Mouse (Mus musculus): ENCODE measurements around the gene Scd4. TPM values are rescaled to one million over a fixed set of nuclear protein-coding genes. Genes with fewer than 3 reads are reported as not detected.
A peak's percentile ranks its signal among the peaks of the same experiment; 100 is the strongest.
"Not testable (repeated sequence)": the region's sequence is repeated elsewhere in the genome, so short reads cannot be mapped to it uniquely, and the experiment has no call there.

Gene Scd4
- total RNA-seq, 1 experiment from 2014 or later = 2.9 TPM

DNA sequence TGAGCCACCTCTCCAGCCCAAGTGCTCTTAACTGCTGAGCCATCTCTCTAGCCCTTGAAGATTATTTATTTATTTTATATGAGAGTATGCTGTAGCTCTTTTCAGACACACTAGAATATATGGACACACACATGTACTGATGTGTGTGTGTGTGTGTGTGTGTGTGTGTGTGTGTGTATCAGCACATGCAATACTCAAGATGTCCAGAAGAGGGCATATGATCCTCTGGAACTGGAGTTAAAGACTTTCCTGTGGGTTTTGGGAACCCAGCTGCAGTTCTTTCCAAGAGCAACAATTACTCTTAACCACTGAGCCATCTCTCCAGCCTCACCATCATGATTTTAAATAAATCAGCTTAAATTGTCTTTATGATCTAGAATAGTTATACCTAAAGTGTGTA lies 14.3 kb upstream of the Scd4 start:
- no peak for DNase-seq

DNA sequence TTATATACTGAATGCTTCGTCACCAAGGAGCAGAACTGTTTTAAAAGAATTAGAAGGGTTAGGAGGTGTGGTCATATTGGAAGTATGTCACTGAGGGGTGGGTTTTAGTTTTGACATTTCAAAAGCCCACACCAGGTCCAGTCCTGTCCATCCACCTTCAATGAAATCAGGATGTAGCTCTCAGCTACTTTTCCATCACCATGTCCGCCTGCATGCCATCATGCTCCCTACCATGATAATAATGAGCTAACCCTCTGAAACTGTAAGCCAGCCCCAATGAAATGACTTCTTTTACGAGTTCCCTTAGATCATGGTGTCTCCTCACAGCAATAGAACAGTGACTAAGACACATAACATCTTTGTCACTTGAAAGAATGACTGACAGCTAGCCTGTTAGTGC lies 12.6 kb upstream of the Scd4 start:
- DNase-seq = no peak

DNA sequence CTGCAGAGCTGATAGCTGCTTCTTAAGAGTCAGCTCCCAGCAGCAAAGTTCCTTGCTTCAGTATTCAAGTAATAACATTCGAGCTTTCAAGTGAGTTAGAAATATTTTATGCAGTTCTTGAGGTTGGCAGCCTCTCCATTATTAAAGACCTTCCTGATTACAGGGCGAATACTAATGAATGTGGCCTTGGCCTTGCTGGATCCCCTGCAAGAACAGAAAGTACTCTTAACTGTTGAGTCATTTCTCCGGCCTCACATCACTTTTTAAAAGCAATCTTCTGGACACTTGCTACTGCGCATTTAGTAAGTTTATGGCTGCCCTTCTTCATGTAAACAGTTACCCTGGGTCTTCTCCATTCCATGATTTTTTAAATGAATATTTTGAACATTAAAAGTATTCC lies 11.7 kb upstream of the Scd4 start:
- DNase-seq = peak; percentile 66

DNA sequence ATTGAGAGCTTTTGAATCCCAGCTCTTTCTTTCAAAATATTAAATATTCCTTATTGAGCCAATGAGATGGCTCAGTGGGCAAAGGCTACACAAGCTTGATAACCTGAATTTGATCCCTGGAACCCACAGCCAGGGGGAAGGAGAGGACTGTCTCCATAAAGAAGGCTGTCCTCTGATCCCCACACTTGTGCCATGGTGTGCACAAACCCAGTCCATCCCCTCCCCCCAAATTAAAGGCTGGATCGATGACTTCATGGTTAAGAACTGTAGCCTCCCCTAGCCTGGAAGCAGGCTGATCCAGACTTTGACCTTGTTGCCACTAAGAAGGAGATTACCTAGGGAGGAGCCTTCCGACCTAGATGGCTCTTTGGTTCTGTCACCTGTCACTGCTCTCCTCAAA lies 11.3 kb upstream of the Scd4 start:
- no peak for DNase-seq

DNA sequence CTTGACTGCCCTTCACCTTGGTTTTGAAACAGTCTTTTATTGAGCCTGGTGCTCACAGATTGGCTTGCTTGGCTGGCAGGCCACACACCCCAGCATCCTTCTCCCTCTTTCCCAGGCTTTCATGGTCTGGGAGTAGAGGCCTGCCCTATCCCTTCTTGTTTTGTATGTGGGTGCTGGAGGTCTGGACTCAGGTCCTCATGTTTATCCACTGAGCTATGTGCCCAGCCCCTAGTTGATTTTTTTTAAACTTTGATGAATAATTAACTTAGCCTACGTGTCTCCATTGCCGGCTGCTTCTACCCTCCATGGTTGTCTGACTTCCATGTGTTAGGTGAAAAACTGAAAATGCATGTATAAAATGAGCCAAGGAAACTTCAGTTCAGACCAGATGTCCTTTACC lies 3.3 kb upstream of the Scd4 start:
- DNase-seq = no peak

DNA sequence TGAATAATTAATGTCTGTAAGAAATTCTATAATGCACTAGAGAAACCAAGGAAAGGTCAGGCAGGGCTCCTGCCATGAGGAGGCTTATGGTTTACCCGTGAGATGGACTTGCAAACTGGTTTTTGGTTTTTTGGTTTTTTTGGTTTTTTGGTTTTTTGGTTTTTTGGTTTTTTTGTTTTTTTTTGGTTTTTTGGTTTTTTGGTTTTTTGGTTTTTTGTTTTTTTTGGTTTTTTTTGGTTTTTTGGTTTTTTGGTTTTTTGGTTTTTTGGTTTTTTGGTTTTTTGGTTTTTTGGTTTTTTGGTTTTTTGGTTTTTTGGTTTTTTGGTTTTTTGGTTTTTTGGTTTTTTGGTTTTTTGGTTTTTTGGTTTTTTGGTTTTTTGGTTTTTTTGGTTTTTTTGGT lies 1.8 kb upstream of the Scd4 start:
- not testable (repeated sequence) for DNase-seq

DNA sequence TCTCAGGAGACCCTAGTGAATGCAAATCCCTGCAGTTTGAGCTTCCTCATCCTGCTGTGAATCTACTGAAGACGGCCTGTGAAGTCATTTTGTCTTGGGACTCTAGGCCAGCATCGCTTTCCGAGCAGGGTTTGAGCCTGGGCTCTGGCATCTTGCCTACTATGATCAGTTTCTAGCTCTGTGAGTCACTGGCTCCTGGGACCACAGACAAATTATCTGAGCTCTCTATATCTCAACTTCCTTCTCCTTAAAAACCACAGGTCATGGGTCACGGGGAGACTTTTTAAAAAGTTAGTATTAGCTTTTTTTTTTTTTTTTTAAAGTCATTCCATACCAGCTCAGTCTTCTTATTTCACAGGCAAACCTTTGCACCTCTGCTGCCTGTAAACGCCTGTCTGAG lies 981 bp upstream of the Scd4 start:
- DNase-seq = peak; percentile 30

DNA sequence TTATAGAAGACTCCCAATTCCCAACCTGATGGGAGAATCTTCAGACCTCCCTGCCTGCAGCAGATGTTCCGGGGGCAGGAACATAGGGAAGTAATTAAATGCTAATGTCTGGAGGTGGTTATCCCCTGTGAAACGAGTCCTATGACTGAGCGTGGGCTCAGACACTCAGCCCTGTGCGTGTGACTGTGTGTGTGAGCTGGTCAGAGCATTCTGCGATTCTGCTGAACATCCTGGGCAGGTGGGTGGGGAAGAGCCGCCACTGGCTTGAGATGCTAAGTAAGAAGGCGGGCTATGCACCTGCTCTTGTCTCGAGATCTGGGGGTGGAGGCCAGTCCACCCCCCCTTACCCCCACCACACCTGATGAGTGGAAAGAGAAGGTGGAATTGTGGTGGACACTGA lies 566 bp upstream of the Scd4 start:
- DNase-seq = no peak

DNA sequence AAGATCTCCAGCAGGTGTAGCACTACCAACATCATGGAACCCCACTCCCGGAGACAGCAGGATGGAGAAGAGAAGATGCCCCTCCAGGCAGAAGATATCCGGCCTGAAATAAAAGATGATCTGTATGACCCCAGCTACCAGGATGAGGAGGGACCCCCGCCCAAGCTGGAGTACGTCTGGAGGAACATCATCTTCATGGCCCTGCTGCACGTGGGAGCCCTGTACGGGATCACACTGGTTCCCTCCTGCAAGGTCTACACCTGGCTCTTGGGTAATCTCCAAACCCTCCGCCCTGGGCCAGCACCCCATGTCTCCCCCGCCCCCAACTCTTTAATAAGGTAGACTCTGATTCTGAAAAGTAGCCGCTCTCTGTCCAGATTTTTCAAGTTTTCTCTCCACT lies 1.1 kb downstream of the Scd4 start:
- DNase-seq = no peak

DNA sequence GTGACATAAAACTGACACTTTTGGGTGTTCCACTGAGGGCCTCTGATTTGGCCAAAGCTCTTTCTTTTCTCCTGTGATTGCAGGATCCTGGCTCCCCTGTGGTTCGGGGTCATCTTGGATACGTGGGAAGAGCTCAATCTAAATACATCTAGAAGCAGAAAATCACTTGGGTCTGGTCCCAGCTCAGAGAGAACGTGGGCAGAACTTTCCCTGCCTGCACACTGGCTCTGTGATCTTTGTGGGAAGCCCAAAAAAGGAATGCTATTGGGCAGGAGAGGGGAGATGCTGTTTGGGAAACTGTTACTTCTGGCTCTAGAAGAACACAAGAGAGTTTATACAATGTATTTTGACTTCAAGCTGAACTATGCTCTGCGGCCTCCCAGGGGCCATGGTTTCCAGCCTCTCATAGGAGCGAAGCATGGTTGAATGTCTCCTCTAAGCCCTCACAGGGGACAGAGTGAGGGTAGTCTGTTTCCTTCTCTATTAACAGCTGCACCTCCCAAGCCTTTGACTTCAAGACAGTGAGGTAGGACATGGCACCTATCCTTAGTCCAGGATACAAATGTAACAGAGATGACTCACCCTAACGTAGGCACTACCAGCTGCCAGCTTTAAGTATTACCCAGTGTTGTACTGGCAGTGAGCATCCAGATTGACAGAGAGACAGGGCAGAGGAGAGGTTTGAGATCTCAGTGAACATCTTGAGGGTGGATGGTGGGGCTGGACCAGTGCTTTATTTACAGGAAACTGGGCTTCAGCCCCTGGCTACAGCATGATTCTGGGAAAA lies 3.2 kb downstream of the Scd4 start:
- DNase-seq = no peak

DNA sequence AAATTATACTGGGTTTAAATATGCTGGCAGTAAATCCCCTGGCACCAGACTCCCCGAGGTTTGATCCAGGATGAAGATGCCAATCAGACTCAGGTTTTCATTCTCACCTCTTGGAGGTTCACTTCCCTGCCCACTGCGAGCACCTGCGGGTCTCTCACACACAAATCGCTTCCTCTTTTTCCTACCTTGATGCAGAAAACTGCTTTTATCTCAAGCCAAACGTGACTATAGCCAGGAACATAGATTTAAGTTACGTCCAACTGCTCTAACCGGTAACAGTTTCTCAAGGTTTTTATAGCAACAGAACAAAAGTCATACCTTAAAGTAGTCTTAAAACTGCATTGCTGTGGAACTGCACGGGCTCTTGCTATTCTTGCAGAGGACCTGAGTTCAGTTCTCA lies 16.8 kb downstream of the Scd4 start:
- DNase-seq = no peak

DNA sequence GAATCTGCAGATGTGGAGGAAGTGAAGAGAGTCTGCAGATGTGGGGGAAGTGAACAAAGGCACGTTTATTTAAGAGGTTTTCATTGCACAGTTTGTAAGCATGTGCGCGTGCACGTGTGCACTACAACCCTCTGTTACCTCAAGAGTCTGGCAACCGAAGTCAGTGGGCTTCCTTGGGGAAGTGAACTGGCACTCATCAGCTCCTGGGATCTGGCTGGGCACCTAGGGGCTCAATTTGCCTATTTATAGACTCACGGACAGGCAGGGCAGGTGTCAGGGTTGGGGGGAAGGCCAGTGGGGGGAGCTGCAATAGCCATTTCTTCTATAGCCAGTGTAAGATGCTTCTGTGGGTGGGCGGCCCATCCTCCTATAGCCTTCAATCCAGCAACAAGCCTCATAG lies 18.9 kb downstream of the Scd4 start:
- DNase-seq = no peak

DNA sequence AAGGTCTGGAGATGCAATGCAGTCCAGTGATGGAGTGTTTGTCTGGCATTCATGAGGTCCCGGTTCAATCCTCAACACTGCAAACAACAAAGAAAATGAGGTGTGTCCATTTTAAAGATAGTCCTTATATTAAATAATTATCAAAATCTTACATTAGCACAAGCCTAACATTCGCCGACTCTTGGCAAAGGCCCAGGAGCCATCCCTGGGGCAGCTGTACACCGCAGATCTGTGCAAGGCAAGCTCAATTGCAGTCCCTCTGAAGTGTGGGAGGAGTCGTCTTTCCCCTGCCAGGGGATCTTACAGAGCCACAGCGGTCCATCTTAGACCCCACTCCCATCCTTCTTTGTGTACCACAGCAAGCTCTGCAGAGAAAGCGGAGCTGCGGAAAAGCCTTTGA lies 25.8 kb downstream of the Scd4 start:
- DNase-seq = peak; percentile 37

DNA sequence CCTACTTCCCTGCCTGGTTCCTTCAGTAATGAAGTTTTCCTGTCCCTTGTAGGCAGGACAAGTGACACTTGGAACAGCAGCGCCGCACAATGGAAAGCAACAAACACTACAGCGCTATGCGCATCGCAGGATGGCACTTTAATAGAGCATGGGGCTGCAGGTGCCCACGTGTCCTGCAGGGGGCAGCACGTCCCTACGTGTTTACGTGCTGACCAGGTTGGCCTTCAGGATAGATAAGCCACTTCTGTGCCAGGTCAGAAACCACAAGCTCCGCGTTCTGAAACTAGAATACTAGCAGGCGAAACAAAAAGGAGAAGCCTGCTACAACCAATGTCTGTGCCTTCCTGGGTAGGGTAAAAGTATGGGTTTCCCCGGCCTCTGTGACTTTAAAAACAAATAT lies 30.6 kb downstream of the Scd4 start:
- DNase-seq = peak; percentile 92

DNA sequence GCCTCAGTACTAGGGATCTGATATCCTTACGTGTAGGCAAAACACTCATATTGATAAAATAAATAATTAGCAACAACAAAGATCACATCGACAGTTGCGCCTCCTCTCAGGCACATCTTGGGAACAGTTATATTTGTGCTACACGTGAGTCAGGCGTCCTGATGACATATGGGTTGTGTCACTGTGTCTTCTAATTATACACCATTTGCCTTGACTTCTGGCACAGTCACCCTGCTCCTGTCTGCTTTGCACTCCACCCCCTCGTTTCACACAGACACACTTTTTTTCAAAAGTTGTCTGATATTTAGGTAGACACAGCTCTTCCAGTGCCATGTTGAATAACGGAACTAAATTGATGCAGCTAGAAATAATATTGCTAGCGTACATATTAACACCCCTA lies 31.1 kb downstream of the Scd4 start:
- peak; percentile 32 for DNase-seq

DNA sequence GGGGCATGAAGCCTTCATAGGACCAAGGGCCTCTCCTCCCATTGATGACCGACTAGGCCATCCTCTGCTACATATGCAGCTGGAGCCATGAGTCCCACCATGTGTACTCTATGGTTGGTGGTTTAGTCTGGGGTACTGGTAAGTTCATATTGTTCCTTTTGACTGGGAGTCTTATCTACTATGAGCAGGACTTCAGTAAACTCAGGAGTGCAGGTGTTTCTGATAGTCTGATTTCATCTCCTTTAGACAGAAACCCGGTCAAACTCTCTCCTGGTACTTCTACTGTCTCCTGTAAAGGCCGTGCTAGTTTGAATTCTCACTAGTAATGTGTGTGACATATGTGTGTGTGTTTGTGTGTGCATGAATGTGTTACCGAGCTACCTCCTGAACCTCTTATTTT lies 32.8 kb downstream of the Scd4 start:
- no peak for DNase-seq

DNA sequence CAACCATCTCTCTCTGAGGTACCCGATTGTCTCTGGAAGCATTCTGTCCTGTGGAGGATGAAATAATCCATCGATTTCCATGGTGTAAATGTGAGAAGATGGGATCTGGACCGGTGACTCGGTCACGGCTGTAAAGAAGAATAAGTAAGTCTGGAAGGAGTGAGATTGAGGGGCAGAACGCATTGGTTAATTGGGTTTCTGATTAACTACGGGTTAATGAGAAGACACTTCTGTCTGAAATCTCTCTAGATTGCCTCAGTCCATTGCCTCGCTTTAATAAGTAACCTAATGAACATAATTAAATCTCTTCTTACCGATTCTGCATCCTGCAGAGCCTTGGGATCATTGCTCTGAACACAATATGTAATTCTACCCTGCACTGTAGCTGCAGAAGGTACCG lies 34.2 kb downstream of the Scd4 start:
- DNase-seq = not testable (repeated sequence)

DNA sequence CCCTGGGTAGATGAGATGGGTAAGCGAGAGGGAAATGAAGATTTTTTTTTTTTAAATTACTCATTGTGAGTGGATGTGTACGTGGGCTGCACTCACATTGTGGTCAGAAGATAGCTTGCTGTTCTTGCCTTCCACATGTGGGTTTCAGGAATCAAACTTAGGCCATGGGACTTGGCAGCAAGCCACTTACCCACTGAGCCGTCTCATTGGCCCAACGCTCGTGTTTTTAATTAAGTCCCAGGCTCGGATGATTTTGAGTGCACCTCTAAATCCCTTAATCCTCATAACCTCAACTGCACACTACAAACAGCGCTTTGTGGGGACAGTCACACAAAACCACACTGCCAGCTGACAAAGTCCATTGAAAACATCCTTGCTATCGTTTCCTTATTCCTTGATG lies 36.5 kb downstream of the Scd4 start:
- no peak for DNase-seq

DNA sequence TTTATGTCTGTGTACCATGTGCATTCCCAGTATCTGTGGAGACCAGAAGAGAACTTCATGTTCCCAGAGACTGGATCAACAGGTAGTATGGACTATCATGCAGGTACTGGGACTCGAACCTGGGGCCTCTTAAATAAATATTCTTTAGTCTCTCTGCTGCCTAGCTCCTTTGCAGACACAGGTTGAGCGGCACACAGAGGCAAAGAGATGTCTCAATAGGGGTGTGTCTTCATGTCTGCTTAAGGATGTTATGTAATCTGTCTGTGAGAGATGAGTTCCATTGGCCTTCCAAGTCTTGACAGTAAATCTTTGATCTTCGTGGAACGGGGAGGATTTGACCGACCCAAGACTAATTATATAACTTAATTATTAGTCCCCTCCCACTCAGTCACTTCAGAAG lies 37.3 kb downstream of the Scd4 start:
- DNase-seq = no peak

DNA sequence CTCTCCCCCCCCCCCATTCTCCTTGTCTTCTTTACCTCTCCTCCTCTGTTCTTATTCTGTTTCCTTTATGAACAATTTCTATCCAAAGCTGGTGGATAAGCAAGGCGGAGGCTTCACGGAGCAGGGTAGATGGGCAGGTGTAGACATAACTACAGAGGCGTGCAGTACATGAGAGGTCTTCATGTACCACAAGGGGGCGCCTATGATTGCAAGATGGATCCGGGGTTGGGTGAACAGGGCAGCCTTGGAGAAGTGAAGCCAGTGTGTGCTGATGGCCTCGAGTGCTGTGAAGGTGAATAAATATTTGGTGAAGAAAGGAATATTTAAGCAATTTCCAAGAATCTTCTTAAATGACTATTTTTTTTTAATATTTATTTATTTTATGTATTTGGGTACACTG lies 40.1 kb downstream of the Scd4 start:
- DNase-seq = peak; percentile 92

DNA sequence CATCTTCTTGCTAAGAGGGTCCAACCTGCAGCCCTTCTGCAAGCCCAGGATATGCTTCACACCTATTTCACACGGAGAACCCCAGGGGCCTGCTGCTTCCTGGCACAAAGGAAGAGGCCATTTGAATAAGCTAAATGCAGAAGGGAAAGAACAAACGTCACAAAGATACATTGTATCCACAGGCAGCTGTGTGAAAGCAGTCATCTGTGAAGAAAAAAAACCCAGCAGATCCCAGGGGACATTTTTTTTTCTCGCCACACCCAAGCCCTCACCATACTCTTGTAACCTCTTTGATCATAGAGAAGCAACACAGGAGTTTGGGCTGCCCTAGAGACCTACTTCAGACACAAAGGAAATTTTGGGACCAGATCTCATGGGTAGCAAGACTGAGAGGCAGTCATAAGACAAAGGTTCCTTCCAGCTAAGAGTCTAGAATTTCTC lies 43.6 kb downstream of the Scd4 start:
- no peak for DNase-seq

DNA sequence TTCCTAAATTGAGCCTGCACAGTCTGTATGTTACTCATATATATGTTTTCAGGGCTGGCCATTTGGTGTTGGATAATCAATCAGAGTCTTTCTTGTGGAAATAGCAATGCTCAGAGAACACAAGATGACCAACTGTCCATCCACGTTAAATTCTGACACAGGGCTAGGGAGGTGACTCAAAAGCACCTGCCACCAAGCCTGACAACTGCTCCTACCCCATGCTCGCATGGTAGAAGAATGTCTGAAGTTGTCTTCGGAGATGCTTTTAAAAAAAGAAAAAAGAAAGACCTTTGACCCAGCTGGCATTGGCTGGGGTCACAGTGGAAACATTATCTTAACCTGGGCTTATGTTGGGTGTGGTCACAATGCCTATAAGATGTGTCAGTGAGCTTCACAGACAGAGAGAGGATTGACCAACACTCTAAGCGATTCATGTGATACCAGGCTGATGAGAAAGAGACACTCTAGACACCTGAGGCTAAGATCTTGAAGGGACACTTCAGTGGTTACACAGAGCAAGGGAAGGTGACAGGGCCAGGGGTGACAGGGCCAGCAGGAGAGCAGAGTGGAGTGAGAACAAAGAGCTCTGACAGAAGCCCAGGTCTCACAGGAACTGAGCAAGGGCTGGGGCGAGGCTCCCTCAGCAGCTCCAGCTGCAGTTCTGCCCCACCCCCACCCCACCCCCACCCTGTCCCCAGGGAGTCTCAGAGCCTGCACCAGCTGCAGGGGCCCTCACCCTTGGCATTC lies 44.9 kb downstream of the Scd4 start:
- no peak for DNase-seq

DNA sequence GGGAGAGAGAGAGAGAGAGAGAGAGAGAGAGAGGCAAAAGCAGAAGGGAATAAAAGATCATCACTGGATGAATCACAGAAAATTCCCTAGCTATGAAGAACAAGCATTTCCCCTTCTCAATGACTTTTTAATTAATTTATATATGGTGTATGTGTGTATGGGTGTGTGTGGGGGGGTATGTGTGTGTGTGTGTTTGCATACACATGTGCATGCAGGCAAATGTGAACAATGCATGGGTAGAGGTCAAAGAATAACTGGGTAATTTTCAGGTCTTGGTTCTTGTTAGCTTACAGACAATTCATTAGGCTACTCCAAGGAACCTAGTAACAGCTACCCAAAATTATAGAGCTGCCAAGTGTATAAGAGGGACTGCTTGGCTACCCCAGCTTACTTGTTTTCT lies 46.2 kb downstream of the Scd4 start:
- no peak for DNase-seq

DNA sequence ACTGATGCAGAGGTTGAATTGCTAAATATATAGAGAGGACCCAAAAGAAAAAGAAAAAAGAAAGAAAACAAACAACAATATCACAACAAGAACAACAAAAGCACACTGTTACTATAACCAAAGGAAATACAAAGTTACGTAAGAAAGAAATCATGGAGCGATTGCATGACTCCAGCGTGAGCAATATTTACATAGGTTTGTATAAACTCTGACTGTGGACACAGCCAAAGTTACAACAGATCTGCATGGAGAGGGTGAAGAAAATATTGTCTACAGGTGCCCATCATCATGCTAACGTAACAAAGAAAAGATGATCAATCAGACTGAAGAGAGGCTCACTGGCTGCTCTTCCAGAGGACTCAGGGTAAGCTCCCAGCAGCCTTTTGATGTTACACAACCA lies 47.2 kb downstream of the Scd4 start:
- DNase-seq = no peak
